Mouse (Mus musculus): ENCODE measurements around the gene Crcp. TPM values are rescaled to one million over a fixed set of nuclear protein-coding genes. Genes with fewer than 3 reads are reported as not detected.
A peak's percentile ranks its signal among the peaks of the same experiment; 100 is the strongest.

The Crcp gene
- polyA plus RNA-seq (2014; fragmentation: Nextera tagmentation; extraction: Ambion mirVana) = 50.7 and 51.2 TPM in 2 replicates

GRCm38 (mm10) chr5:130029142-130029897 is at the start of gene Crcp, which contains the start of gene Asl:
Crcp (plus strand) TSS chr5:130029290.
Asl (minus strand) TSS chr5:130029247.
- ATAC-seq (peak; percentile 89), DNase-seq (ENCODE audit: low spot score) (peak; percentile 88)
- Histone ChIP-seq H3K4me3 (ENCODE audit: low read depth, low read length) (peak within 1 kb of the TSS; percentile 72), H3K27ac (ENCODE audit: low read depth, low read length) (peak within 1 kb of the TSS; percentile 92), H3K4me2 (ENCODE audit: low read length) (peak within 1 kb of the TSS; percentile 85), H3K4me1 (ENCODE audit: control insufficient read depth, insufficient read depth, low read length) (no peaks in the 10 kb centered on the region; the same call in 1 of the 2 replicates), H3K9me3 (replicated peaks; ENCODE audit: control insufficient read depth, low read length) (no peaks in the 10 kb centered on the region), H3K36me3 (ENCODE audit: control insufficient read depth, insufficient read depth, low read length) (no peaks in the 10 kb centered on the region), H3K27me3 (replicated peaks; ENCODE audit: control insufficient read depth, insufficient read depth, low read length) (0 out of 2 replicates have a peak, but pooled peaks cover 2% of the 10 kb centered on the region), H3K9ac (ENCODE audit: low read length) (peak within 1 kb of the TSS; percentile 86)
- 3% methylated on average over 50 of the region's 51 CpGs for WGBS

DNA sequence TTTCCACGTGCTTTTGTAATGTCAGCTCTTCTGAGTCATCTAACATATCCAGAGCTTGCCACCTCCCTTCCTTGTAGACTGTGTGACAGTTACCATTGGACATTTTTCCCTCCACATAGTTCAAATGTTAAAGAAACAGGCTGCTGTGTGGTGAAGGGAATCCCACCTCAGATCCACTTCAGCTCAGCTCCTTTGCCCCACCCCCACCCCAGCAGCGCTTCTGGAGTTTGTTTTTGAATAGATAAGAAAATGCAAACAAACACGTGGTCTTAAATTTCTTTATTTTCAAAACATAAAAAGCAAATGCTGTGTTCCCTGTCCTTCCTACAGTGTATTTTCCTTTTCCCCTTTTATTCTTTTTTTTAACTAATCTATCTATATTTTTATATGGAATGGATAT is 48.9 kb upstream of the Crcp start:
- no peak overlapping the region for H3K27ac ChIP-seq (ENCODE audit: low read depth, low read length)
- no peak overlapping the region for H3K9ac ChIP-seq (ENCODE audit: low read length)
- no peak for DNase-seq (ENCODE audit: low spot score)
- 85% methylated on average over 3 of the region's 3 CpGs for WGBS
- no peaks in the 10 kb centered on the region for H3K27me3 ChIP-seq (replicated peaks; ENCODE audit: control insufficient read depth, insufficient read depth, low read length)
- H3K4me2 ChIP-seq (ENCODE audit: low read length) = no peak overlapping the region
- H3K36me3 ChIP-seq (ENCODE audit: control insufficient read depth, insufficient read depth, low read length) = peaks cover 15% of the 10 kb centered on the region; the same call in 1 of the 2 replicates
- H3K4me1 ChIP-seq (ENCODE audit: control insufficient read depth, insufficient read depth, low read length) = no peaks in the 10 kb centered on the region
- no peak for ATAC-seq
- no peaks in the 10 kb centered on the region for H3K9me3 ChIP-seq (replicated peaks; ENCODE audit: control insufficient read depth, low read length)
- no peak overlapping the region for H3K4me3 ChIP-seq (ENCODE audit: low read depth, low read length)

GRCm38 (mm10) chr5:129989376-129989775 is 39.7 kb upstream of the Crcp start:
- Histone ChIP-seq H3K4me1 (ENCODE audit: control insufficient read depth, insufficient read depth, low read length) (no peaks in the 10 kb centered on the region), H3K4me3 (ENCODE audit: low read depth, low read length) (no peak overlapping the region), H3K27ac (ENCODE audit: low read depth, low read length) (no peak overlapping the region), H3K36me3 (ENCODE audit: control insufficient read depth, insufficient read depth, low read length) (0 out of 2 replicates have a peak, but pooled peaks cover 5% of the 10 kb centered on the region), H3K27me3 (replicated peaks; ENCODE audit: control insufficient read depth, insufficient read depth, low read length) (no peaks in the 10 kb centered on the region), H3K9ac (ENCODE audit: low read length) (no peak overlapping the region), H3K4me2 (ENCODE audit: low read length) (no peak overlapping the region), H3K9me3 (replicated peaks; ENCODE audit: control insufficient read depth, low read length) (no peaks in the 10 kb centered on the region)
- WGBS = 85% methylated on average over 13 of the region's 13 CpGs
- DNase-seq (ENCODE audit: low spot score) (no peak), ATAC-seq (no peak)

DNA sequence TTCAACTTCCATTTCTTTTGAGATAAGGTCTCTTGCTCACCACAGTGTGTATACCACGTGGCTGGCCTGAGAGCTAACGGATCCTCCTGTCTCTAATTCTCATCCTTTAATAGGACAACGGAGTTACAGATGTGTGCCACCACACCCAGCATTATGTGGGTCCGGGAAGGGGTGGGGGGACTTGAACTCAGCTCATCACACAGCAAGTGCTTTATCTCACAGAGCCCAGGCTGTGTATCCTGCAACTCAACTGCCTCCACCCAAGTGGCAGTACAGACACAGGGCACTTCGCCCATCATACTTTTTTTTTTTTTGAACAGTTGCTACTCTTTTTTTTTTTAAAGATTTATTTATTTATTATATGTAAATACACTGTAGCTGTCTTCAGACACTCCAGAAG is 37.2 kb upstream of the Crcp start:
- no peaks in the 10 kb centered on the region for H3K9me3 ChIP-seq (replicated peaks; ENCODE audit: control insufficient read depth, low read length)
- H3K9ac ChIP-seq (ENCODE audit: low read length) = no peak overlapping the region
- WGBS = over 99% methylated on average over 5 of the region's 5 CpGs
- H3K4me2 ChIP-seq (ENCODE audit: low read length) = no peak overlapping the region
- H3K4me1 ChIP-seq (ENCODE audit: control insufficient read depth, insufficient read depth, low read length) = no peaks in the 10 kb centered on the region
- DNase-seq (ENCODE audit: low spot score) (no peak), ATAC-seq (no peak)
- 0 out of 2 replicates have a peak, but pooled peaks cover 2% of the 10 kb centered on the region for H3K36me3 ChIP-seq (ENCODE audit: control insufficient read depth, insufficient read depth, low read length)
- H3K4me3 ChIP-seq (ENCODE audit: low read depth, low read length) = no peak overlapping the region
- no peak overlapping the region for H3K27ac ChIP-seq (ENCODE audit: low read depth, low read length)
- no peaks in the 10 kb centered on the region for H3K27me3 ChIP-seq (replicated peaks; ENCODE audit: control insufficient read depth, insufficient read depth, low read length)

GRCm38 (mm10) chr5:129993374-129993773 is 35.7 kb upstream of the Crcp start:
- DNase-seq (ENCODE audit: low spot score) (no peak), ATAC-seq (no peak)
- Histone ChIP-seq H3K36me3 (ENCODE audit: control insufficient read depth, insufficient read depth, low read length) (no peaks in the 10 kb centered on the region), H3K9me3 (replicated peaks; ENCODE audit: control insufficient read depth, low read length) (no peaks in the 10 kb centered on the region), H3K9ac (ENCODE audit: low read length) (no peak overlapping the region), H3K4me1 (ENCODE audit: control insufficient read depth, insufficient read depth, low read length) (no peaks in the 10 kb centered on the region), H3K27me3 (replicated peaks; ENCODE audit: control insufficient read depth, insufficient read depth, low read length) (no peaks in the 10 kb centered on the region), H3K4me2 (ENCODE audit: low read length) (no peak overlapping the region), H3K4me3 (ENCODE audit: low read depth, low read length) (no peak overlapping the region), H3K27ac (ENCODE audit: low read depth, low read length) (no peak overlapping the region)
- WGBS = 90% methylated on average over 14 of the region's 14 CpGs

- DNase-seq (ENCODE audit: low spot score) (no peak), ATAC-seq (no peak)
- H3K4me1 ChIP-seq (ENCODE audit: control insufficient read depth, insufficient read depth, low read length) = no peaks in the 10 kb centered on the region
- H3K36me3 ChIP-seq (ENCODE audit: control insufficient read depth, insufficient read depth, low read length) = no peaks in the 10 kb centered on the region
- H3K9ac ChIP-seq (ENCODE audit: low read length) = no peak overlapping the region
- H3K27me3 ChIP-seq (replicated peaks; ENCODE audit: control insufficient read depth, insufficient read depth, low read length) = no peaks in the 10 kb centered on the region
- H3K9me3 ChIP-seq (replicated peaks; ENCODE audit: control insufficient read depth, low read length) = no peaks in the 10 kb centered on the region
- H3K4me3 ChIP-seq (ENCODE audit: low read depth, low read length) = no peak overlapping the region
- 93% methylated on average over 7 of the region's 7 CpGs for WGBS
- H3K27ac ChIP-seq (ENCODE audit: low read depth, low read length) = no peak overlapping the region
- H3K4me2 ChIP-seq (ENCODE audit: low read length) = no peak overlapping the region
Observed at GRCm38 (mm10) chr5:129994989-129995388, 34.1 kb upstream of the Crcp start.

DNA sequence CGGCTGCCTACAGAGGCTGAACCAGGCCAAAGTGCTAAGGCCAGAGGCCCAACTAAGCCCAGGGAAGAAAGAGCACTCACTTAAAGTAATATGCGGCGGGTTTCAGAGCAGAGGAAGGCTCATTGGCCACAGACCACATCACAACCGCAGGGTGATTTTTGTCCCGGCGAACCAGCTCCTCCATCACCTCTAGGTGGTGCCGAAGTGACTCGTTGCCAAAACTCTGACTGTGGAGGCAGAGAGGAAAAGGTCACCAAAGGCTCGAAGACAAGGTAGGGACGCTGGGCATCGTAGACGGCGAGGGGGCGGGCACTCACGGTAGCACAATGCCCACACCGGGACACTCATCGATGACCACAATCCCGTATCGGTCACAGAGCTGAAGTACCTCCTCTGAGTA is 31.4 kb upstream of the Crcp start:
- H3K4me1 ChIP-seq (ENCODE audit: control insufficient read depth, insufficient read depth, low read length) = no peaks in the 10 kb centered on the region
- no peak for DNase-seq (ENCODE audit: low spot score)
- no peaks in the 10 kb centered on the region for H3K27me3 ChIP-seq (replicated peaks; ENCODE audit: control insufficient read depth, insufficient read depth, low read length)
- H3K36me3 ChIP-seq (ENCODE audit: control insufficient read depth, insufficient read depth, low read length) = no peaks in the 10 kb centered on the region
- no peak overlapping the region for H3K4me3 ChIP-seq (ENCODE audit: low read depth, low read length)
- H3K4me2 ChIP-seq (ENCODE audit: low read length) = no peak overlapping the region
- no peak overlapping the region for H3K9ac ChIP-seq (ENCODE audit: low read length)
- no peak for ATAC-seq
- 73% methylated on average over 19 of the region's 19 CpGs for WGBS
- H3K27ac ChIP-seq (ENCODE audit: low read depth, low read length) = no peak overlapping the region
- H3K9me3 ChIP-seq (replicated peaks; ENCODE audit: control insufficient read depth, low read length) = no peaks in the 10 kb centered on the region

GRCm38 (mm10) chr5:129999097-129999496 is 30.0 kb upstream of the Crcp start:
- no peaks in the 10 kb centered on the region for H3K4me1 ChIP-seq (ENCODE audit: control insufficient read depth, insufficient read depth, low read length)
- peak; percentile 69; the same call in 1 of the 2 replicates for ATAC-seq
- H3K27ac ChIP-seq (ENCODE audit: low read depth, low read length) = no peak overlapping the region
- H3K9ac ChIP-seq (ENCODE audit: low read length) = no peak overlapping the region
- no peaks in the 10 kb centered on the region for H3K27me3 ChIP-seq (replicated peaks; ENCODE audit: control insufficient read depth, insufficient read depth, low read length)
- no peaks in the 10 kb centered on the region for H3K9me3 ChIP-seq (replicated peaks; ENCODE audit: control insufficient read depth, low read length)
- WGBS = 32% methylated on average over 4 of the region's 4 CpGs
- no peaks in the 10 kb centered on the region for H3K36me3 ChIP-seq (ENCODE audit: control insufficient read depth, insufficient read depth, low read length)
- no peak overlapping the region for H3K4me2 ChIP-seq (ENCODE audit: low read length)
- peak; percentile 64 for DNase-seq (ENCODE audit: low spot score)
- no peak overlapping the region for H3K4me3 ChIP-seq (ENCODE audit: low read depth, low read length)

DNA sequence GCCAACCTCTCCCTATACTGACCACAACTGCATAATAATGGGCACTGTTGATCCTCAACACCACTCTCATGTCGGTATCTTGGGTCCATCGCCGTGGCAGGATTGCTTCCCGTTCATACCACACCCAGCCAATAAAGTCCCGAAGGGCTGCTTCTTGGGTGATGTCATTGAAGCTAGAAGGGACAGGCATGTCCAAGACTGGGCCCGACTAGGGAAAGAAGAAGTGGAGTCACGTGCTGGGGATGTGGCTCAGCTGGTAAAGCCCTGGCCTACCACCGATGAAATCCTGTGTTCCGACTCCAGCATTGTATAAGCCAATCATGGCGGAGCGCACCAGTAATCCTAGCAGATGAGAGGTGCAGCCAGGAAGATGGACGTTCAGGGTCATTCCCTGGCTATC is 28.4 kb upstream of the Crcp start:
- Histone ChIP-seq H3K27ac (ENCODE audit: low read depth, low read length) (no peak overlapping the region), H3K36me3 (ENCODE audit: control insufficient read depth, insufficient read depth, low read length) (no peaks in the 10 kb centered on the region), H3K27me3 (replicated peaks; ENCODE audit: control insufficient read depth, insufficient read depth, low read length) (no peaks in the 10 kb centered on the region), H3K4me2 (ENCODE audit: low read length) (no peak overlapping the region), H3K4me3 (ENCODE audit: low read depth, low read length) (no peak overlapping the region), H3K4me1 (ENCODE audit: control insufficient read depth, insufficient read depth, low read length) (no peaks in the 10 kb centered on the region), H3K9me3 (replicated peaks; ENCODE audit: control insufficient read depth, low read length) (no peaks in the 10 kb centered on the region), H3K9ac (ENCODE audit: low read length) (no peak overlapping the region)
- ATAC-seq (no peak), DNase-seq (ENCODE audit: low spot score) (no peak)
- 93% methylated on average over 12 of the region's 12 CpGs for WGBS

Data from forebrain, embryonic 14.5 days (tissue).